Mouse (Mus musculus) intestine, embryonic 14.5 days (tissue): ENCODE results near the gene Tmem158. TPM values are rescaled to one million over a fixed set of nuclear protein-coding genes. Genes with fewer than 3 reads are reported as not detected.

Source experiments
- ATAC-seq: fragments of 200-750 bp; cut with Nextera tagmentation; replicated peaks from 2 replicates; pipeline ENCODE4 v1.8.0; 2017; ENCODE audit warnings: low read depth, moderate number of reproducible peaks, moderate TSS enrichment, moderate library complexity; ENCODE audit not compliant: low FRiP score, low TSS enrichment
- DNase-seq: peaks from one replicate; pipeline ENCODE4 v3.0.0-alpha.2; 2018; ENCODE audit warnings: low spot score
- H3K27ac ChIP-seq: fragments of 300-500 bp; sonication (generic); 2 replicates; pipeline ENCODE4 v1.5.1; 2014; ENCODE audit warnings: low read depth, mild to moderate bottlenecking, control low read depth
- H3K27me3 ChIP-seq: fragments of 300-500 bp; sonication (generic); replicated peaks from 2 replicates; pipeline ENCODE4 v1.6.1; 2014; ENCODE audit warnings: low read length, control low read depth; ENCODE audit not compliant: control insufficient read depth, insufficient read depth
- H3K36me3 ChIP-seq: fragments of 300-500 bp; sonication (generic); 2 replicates; pipeline ENCODE4 v1.6.1; 2014; ENCODE audit warnings: low read length, control low read depth; ENCODE audit not compliant: control insufficient read depth, insufficient read depth
- H3K4me1 ChIP-seq: fragments of 300-500 bp; sonication (generic); replicated peaks from 2 replicates; pipeline ENCODE4 v1.6.1; 2014; ENCODE audit warnings: low read length, control low read depth, mixed read lengths; ENCODE audit not compliant: control insufficient read depth, insufficient read depth
- H3K4me2 ChIP-seq: fragments of 300-500 bp; sonication (generic); 2 replicates; pipeline ENCODE4 v1.6.1; 2014; ENCODE audit warnings: low read length
- H3K4me3 ChIP-seq: fragments of 300-500 bp; sonication (generic); 2 replicates; pipeline ENCODE4 v1.5.1; 2014; ENCODE audit warnings: low read depth, low read length, control low read depth, mixed read lengths
- H3K9ac ChIP-seq: fragments of 300-500 bp; sonication (generic); 2 replicates; pipeline ENCODE4 v1.6.1; 2014; ENCODE audit warnings: mild to moderate bottlenecking, low read length
- H3K9me3 ChIP-seq: fragments of 300-500 bp; sonication (generic); 2 replicates; pipeline ENCODE4 v1.6.1; 2016; ENCODE audit warnings: low read length, control low read depth; ENCODE audit not compliant: control insufficient read depth
- WGBS: fragments of 180-500 bp; shearing (Covaris S2); extraction: QIAGEN DNeasy Blood & Tissue Kit; methylation state at CpG from one replicate; pipeline ENCODE4 v1.1.7; 2014; 5-methylcytosine and 5-hydroxymethylcytosine counted together
- polyA plus RNA-seq: library from polyadenylated mRNA; unstranded; fragments of >200 nt; fragmentation: Nextera tagmentation; extraction: Ambion mirVana; gene quantifications from 2 replicates; pipeline ENCODE4 v1.2.1, GENCODE M21; 2014

The Tmem158 gene
- polyA plus RNA-seq, 1 experiment from 2014 or later, result 10.9 TPM

- Histone ChIP-seq H3K27me3 (no peaks in the 10 kb centered on the region), H3K4me1 (no peaks in the 10 kb centered on the region), H3K36me3 (no peaks in the 10 kb centered on the region), H3K4me2 (no peak overlapping the region), H3K27ac (no peak overlapping the region), H3K9ac (no peak overlapping the region), H3K9me3 (no peaks in the 10 kb centered on the region), H3K4me3 (no peak overlapping the region)
- no peak for DNase-seq
- no peak for ATAC-seq
- 43% methylated on average over 2 of the region's 2 CpGs for WGBS
Measured at GRCm38 (mm10) chr9:123224863-123225431, 35.6 kb downstream of the Tmem158 start.

DNA sequence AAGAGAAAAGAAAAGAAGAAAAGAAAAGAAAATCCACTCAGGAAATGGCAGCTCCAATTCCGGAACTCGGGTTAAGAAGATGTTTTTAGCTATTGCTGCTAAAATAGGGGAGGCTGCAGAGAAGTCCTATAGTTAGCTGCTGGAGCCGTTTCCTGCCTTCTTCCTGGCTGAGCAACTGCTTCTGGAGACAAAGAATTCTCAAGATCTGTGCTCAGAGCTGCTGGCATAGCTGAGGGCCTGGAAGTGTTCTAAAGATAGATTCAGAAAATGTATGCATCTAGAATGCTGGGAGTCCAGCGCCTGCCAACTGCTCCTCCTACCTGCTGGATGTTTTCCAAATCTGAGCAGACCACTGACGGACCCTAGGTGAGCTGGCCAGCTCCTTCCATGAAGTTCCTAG is 40.7 kb downstream of the Tmem158 start:
- ATAC-seq, result no peak
- H3K36me3 ChIP-seq, result no peaks in the 10 kb centered on the region
- no peaks in the 10 kb centered on the region for H3K9me3 ChIP-seq
- DNase-seq, result no peak
- no peak overlapping the region for H3K9ac ChIP-seq
- no peak overlapping the region for H3K4me3 ChIP-seq
- WGBS, result 48% methylated on average over 5 of the region's 5 CpGs
- H3K27me3 ChIP-seq, result peaks cover 16% of the 10 kb centered on the region
- H3K27ac ChIP-seq, result no peak overlapping the region
- H3K4me2 ChIP-seq, result no peak overlapping the region
- H3K4me1 ChIP-seq, result no peaks in the 10 kb centered on the region

DNA sequence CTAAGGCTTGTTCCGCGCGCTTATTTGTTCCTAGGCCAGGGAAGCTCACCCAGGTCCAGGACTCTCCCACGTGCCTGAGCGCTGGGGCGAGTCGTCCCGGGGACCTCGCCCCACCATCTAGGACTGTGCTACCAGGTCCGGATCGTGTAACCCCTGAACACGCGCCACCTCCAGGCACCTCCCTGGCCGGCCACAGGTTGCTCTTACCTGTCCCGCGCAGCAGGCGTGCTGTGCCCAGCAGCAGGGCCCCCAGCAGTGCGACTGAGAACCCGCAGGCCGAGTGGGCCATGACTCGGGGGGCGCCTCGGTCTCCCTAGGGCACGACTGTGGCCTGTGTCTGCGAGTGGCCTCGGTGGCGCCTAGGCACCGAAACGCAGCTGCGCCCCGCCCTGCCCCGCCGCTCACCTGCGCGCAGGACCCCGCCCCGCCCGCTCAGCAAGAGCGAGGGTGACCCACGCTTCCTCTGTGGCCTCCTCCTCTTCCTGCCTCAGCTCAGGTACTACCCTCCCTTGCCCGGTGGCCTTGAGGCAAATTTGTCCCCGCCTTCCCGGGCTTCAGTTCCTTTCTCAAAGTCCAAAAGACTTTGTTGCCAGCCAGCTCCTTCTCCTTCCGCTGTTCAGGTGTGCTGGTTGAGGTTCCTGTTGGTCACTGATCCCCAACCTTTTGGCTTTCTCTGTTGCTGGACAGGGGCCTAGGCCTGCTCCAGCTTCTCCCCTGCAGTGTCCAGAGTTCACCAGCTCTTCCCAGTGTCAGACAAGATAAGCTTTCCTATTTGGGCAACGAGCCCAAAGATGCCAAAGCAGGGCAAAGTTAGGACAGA is 44.7 kb downstream of the Tmem158 start, which contains the start of gene Cdcp1:
Gene Cdcp1, minus strand, starts transcription at position 418 of the 820 bp plus-strand sequence.
- whole genome bisulfite sequencing, result 5% methylated on average over 45 of the region's 45 CpGs
- Histone ChIP-seq H3K9me3 (no peaks in the 10 kb centered on the region), H3K27me3 (peaks cover 22% of the 10 kb centered on the region), H3K27ac (peak within 1 kb of the TSS; percentile 24; the same call in 1 of the 2 replicates), H3K4me1 (no peaks in the 10 kb centered on the region), H3K4me3 (peak within 1 kb of the TSS; percentile 28), H3K4me2 (peak within 1 kb of the TSS; percentile 45), H3K36me3 (no peaks in the 10 kb centered on the region), H3K9ac (peak within 1 kb of the TSS; percentile 43)
- DNase-seq, result peak; percentile 75
- ATAC-seq, result peak; percentile 92

GRCm38 (mm10) chr9:123213371-123213770 is 47.2 kb downstream of the Tmem158 start:
- no peaks in the 10 kb centered on the region for H3K4me1 ChIP-seq
- no peak for ATAC-seq
- H3K4me3 ChIP-seq, result no peak overlapping the region
- H3K9ac ChIP-seq, result no peak overlapping the region
- DNase-seq, result no peak
- no peaks in the 10 kb centered on the region for H3K9me3 ChIP-seq
- peaks cover 22% of the 10 kb centered on the region for H3K27me3 ChIP-seq
- WGBS, result 66% methylated on average over 9 of the region's 9 CpGs
- H3K4me2 ChIP-seq, result no peak overlapping the region
- H3K27ac ChIP-seq, result no peak overlapping the region
- no peaks in the 10 kb centered on the region for H3K36me3 ChIP-seq

Other genes starting within 250 kb of the Tmem158 start
- gene Tmem42, start 239.4 kb downstream of the Tmem158 start, polyA plus RNA-seq, result 20.5 and 20.8 TPM in 2 replicates
- gene Tgm4, start 226.0 kb downstream of the Tmem158 start, polyA plus RNA-seq, result 0.65 TPM in 1 of 2 replicates, not detected in the other
- gene Zdhhc3, start 147.6 kb downstream of the Tmem158 start, polyA plus RNA-seq, result 62.5 and 65.0 TPM in 2 replicates
- 146 and 161 TPM in 2 replicates for gene Exosc7, start 147.5 kb downstream of the Tmem158 start, polyA plus RNA-seq
- gene Clec3b, start 109.8 kb downstream of the Tmem158 start, polyA plus RNA-seq, result not detected in 2 replicates
- 17.5 and 18.7 TPM in 2 replicates for gene Cdcp1, start 44.7 kb downstream of the Tmem158 start, polyA plus RNA-seq
- 1,414 and 1,457 TPM in 2 replicates for gene Lars2, start 106.2 kb upstream of the Tmem158 start, polyA plus RNA-seq
- gene Limd1, start 217.9 kb upstream of the Tmem158 start, polyA plus RNA-seq, result 62.1 and 67.1 TPM in 2 replicates